Mouse (Mus musculus): ENCODE measurements around the gene Fbp2. TPM values are rescaled to one million over a fixed set of nuclear protein-coding genes. Genes with fewer than 3 reads are reported as not detected.

The Fbp2 gene
- polyA plus RNA-seq (2015; fragmentation: Nextera tagmentation; extraction: Ambion mirVana): 2.7 and 5.1 TPM in 2 replicates

- 57% methylated on average over 21 of the region's 21 CpGs for WGBS
- no peaks in the 10 kb centered on the region for H3K36me3 ChIP-seq
- H3K9me3 ChIP-seq: no peaks in the 10 kb centered on the region
- no peak within 1 kb of the TSS for H3K27ac ChIP-seq
- ATAC-seq (ENCODE audit: insufficient number of reproducible peaks, low FRiP score, low TSS enrichment, low read depth): no peak
- peaks cover 14% of the 10 kb centered on the region for H3K4me1 ChIP-seq
- no peak within 1 kb of the TSS for H3K4me2 ChIP-seq
- H3K9ac ChIP-seq: no peak within 1 kb of the TSS
- H3K4me3 ChIP-seq: no peak within 1 kb of the TSS
- H3K27me3 ChIP-seq: no peaks in the 10 kb centered on the region
Measured at GRCm38 (mm10) chr13:62857941-62858915, at the start of gene Fbp2. Fbp2 (minus strand) TSS chr13:62858422.

- ATAC-seq (ENCODE audit: insufficient number of reproducible peaks, low FRiP score, low TSS enrichment, low read depth): no peak
- 47% methylated on average over 14 of the region's 14 CpGs for WGBS
- H3K4me3 ChIP-seq: no peak overlapping the region
- H3K4me2 ChIP-seq: no peak overlapping the region
- no peaks in the 10 kb centered on the region for H3K36me3 ChIP-seq
- 0 out of 2 replicates have a peak, but pooled peaks cover 3% of the 10 kb centered on the region for H3K4me1 ChIP-seq
- no peak overlapping the region for H3K27ac ChIP-seq
- H3K27me3 ChIP-seq: no peaks in the 10 kb centered on the region
- H3K9ac ChIP-seq: no peak overlapping the region
- no peaks in the 10 kb centered on the region for H3K9me3 ChIP-seq
Measured at GRCm38 (mm10) chr13:62907527-62908162, 49.4 kb upstream of the Fbp2 start.

GRCm38 (mm10) chr13:62901139-62901538 is 42.9 kb upstream of the Fbp2 start:
- ATAC-seq (ENCODE audit: insufficient number of reproducible peaks, low FRiP score, low TSS enrichment, low read depth): no peak
- Histone ChIP-seq H3K27me3 (no peaks in the 10 kb centered on the region), H3K27ac (no peak overlapping the region), H3K4me3 (no peak overlapping the region), H3K4me1 (0 out of 2 replicates have a peak, but pooled peaks cover 3% of the 10 kb centered on the region), H3K36me3 (no peaks in the 10 kb centered on the region), H3K9ac (no peak overlapping the region), H3K9me3 (no peaks in the 10 kb centered on the region), H3K4me2 (no peak overlapping the region)

- no peak for ATAC-seq (ENCODE audit: insufficient number of reproducible peaks, low FRiP score, low TSS enrichment, low read depth)
- Histone ChIP-seq H3K4me3 (no peak overlapping the region), H3K4me2 (no peak overlapping the region), H3K9ac (no peak overlapping the region), H3K9me3 (no peaks in the 10 kb centered on the region), H3K27ac (no peak overlapping the region), H3K36me3 (no peaks in the 10 kb centered on the region), H3K4me1 (no peaks in the 10 kb centered on the region), H3K27me3 (no peaks in the 10 kb centered on the region)
- 77% methylated on average over 4 of the region's 4 CpGs for WGBS
Measured at GRCm38 (mm10) chr13:62897927-62898646, 39.9 kb upstream of the Fbp2 start.

- 70% methylated on average over 9 of the region's 9 CpGs for WGBS
- no peak for ATAC-seq (ENCODE audit: insufficient number of reproducible peaks, low FRiP score, low TSS enrichment, low read depth)
Measured at GRCm38 (mm10) chr13:62893044-62893842, 35.0 kb upstream of the Fbp2 start.

GRCm38 (mm10) chr13:62889311-62889710 is 31.1 kb upstream of the Fbp2 start:
- Histone ChIP-seq H3K4me3 (no peak overlapping the region), H3K9me3 (no peaks in the 10 kb centered on the region), H3K27ac (no peak overlapping the region), H3K27me3 (peaks cover 30% of the 10 kb centered on the region), H3K4me1 (peaks cover 8% of the 10 kb centered on the region), H3K36me3 (no peaks in the 10 kb centered on the region), H3K4me2 (no peak overlapping the region), H3K9ac (no peak overlapping the region)
- ATAC-seq (ENCODE audit: insufficient number of reproducible peaks, low FRiP score, low TSS enrichment, low read depth): no peak
- WGBS: 78% methylated on average over 2 of the region's 2 CpGs

More at GRCm38 (mm10) chr13:62893044-62893842, 35.0 kb upstream of the Fbp2 start:
- Histone ChIP-seq H3K9me3 (no peaks in the 10 kb centered on the region), H3K27ac (no peak overlapping the region), H3K4me1 (no peaks in the 10 kb centered on the region), H3K4me2 (no peak overlapping the region), H3K36me3 (no peaks in the 10 kb centered on the region), H3K4me3 (no peak overlapping the region), H3K27me3 (peaks cover 14% of the 10 kb centered on the region), H3K9ac (no peak overlapping the region)

- peak within 1 kb of the TSS; percentile 41; the same call in 1 of the 2 replicates for H3K4me2 ChIP-seq
- no peak for ATAC-seq (ENCODE audit: insufficient number of reproducible peaks, low FRiP score, low TSS enrichment, low read depth)
- no peak within 1 kb of the TSS for H3K9ac ChIP-seq
- H3K27me3 ChIP-seq: peaks cover 30% of the 10 kb centered on the region
- no peaks in the 10 kb centered on the region for H3K9me3 ChIP-seq
- H3K36me3 ChIP-seq: no peaks in the 10 kb centered on the region
- peaks cover 8% of the 10 kb centered on the region for H3K4me1 ChIP-seq
- peak within 1 kb of the TSS; percentile 11 for H3K4me3 ChIP-seq
- H3K27ac ChIP-seq: no peak within 1 kb of the TSS
- 7% methylated on average over 29 of the region's 29 CpGs for WGBS
Measured at GRCm38 (mm10) chr13:62887712-62888441, 29.7 kb upstream of the Fbp2 start, which contains the start of gene Fbp1. Fbp1 (minus strand) TSS chr13:62888282.

GRCm38 (mm10) chr13:62884536-62884935 is 26.3 kb upstream of the Fbp2 start:
- Histone ChIP-seq H3K9me3 (no peaks in the 10 kb centered on the region), H3K27ac (no peak overlapping the region), H3K36me3 (no peaks in the 10 kb centered on the region), H3K4me1 (peaks cover 8% of the 10 kb centered on the region), H3K27me3 (peaks cover 24% of the 10 kb centered on the region), H3K4me3 (no peak overlapping the region), H3K9ac (no peak overlapping the region), H3K4me2 (no peak overlapping the region)
- 77% methylated on average over 3 of the region's 3 CpGs for WGBS
- ATAC-seq (ENCODE audit: insufficient number of reproducible peaks, low FRiP score, low TSS enrichment, low read depth): no peak

- Histone ChIP-seq H3K27ac (peak overlapping the region; percentile 33; the same call in 1 of the 2 replicates), H3K9ac (no peak overlapping the region), H3K9me3 (no peaks in the 10 kb centered on the region), H3K4me2 (no peak overlapping the region), H3K27me3 (peaks cover 19% of the 10 kb centered on the region), H3K36me3 (no peaks in the 10 kb centered on the region), H3K4me3 (no peak overlapping the region), H3K4me1 (peaks cover 8% of the 10 kb centered on the region)
- ATAC-seq (ENCODE audit: insufficient number of reproducible peaks, low FRiP score, low TSS enrichment, low read depth): no peak
- 72% methylated on average over 9 of the region's 9 CpGs for WGBS
Measured at GRCm38 (mm10) chr13:62883925-62884324, 25.7 kb upstream of the Fbp2 start.

GRCm38 (mm10) chr13:62883436-62883835 is 25.2 kb upstream of the Fbp2 start:
- WGBS: 74% methylated on average over 2 of the region's 2 CpGs
- H3K9me3 ChIP-seq: no peaks in the 10 kb centered on the region
- no peak overlapping the region for H3K4me3 ChIP-seq
- H3K9ac ChIP-seq: no peak overlapping the region
- peaks cover 8% of the 10 kb centered on the region for H3K4me1 ChIP-seq
- no peaks in the 10 kb centered on the region for H3K36me3 ChIP-seq
- peaks cover 17% of the 10 kb centered on the region for H3K27me3 ChIP-seq
- H3K4me2 ChIP-seq: no peak overlapping the region
- no peak overlapping the region for H3K27ac ChIP-seq
- ATAC-seq (ENCODE audit: insufficient number of reproducible peaks, low FRiP score, low TSS enrichment, low read depth): no peak
